Mouse (Mus musculus) midbrain, postnatal 0 days (tissue): ENCODE data around the gene Hrh2. TPM values are rescaled to one million over a fixed set of nuclear protein-coding genes. Genes with fewer than 3 reads are reported as not detected.

Experiments used
- ATAC-seq: fragments of 200-750 bp; cut with Nextera tagmentation; 2 replicates; pipeline ENCODE4 v1.8.0; 2017; ENCODE audit warnings: moderate number of reproducible peaks, mild to moderate bottlenecking, moderate TSS enrichment, moderate library complexity; ENCODE audit not compliant: low FRiP score
- DNase-seq: peaks from one replicate; pipeline ENCODE4 v3.0.0-alpha.2; 2015; ENCODE audit warnings: low spot score
- H3K27ac ChIP-seq: fragments of 300-500 bp; sonication (generic); 2 replicates; pipeline ENCODE4 v1.5.1; 2014; ENCODE audit warnings: low read depth, mild to moderate bottlenecking, low read length, mixed read lengths
- H3K27me3 ChIP-seq: fragments of 300-500 bp; sonication (generic); 2 replicates; pipeline ENCODE4 v1.6.1; 2014; ENCODE audit warnings: low read length, control low read depth, mixed read lengths; ENCODE audit not compliant: insufficient read depth
- H3K36me3 ChIP-seq: fragments of 300-500 bp; sonication (generic); 2 replicates; pipeline ENCODE4 v1.6.1; 2014; ENCODE audit warnings: low read length, control low read depth, mixed read lengths; ENCODE audit not compliant: insufficient read depth
- H3K4me1 ChIP-seq: fragments of 300-500 bp; sonication (generic); 2 replicates; pipeline ENCODE4 v1.6.1; 2014; ENCODE audit warnings: mild to moderate bottlenecking, control low read depth, antibody characterized with exemption, low read length, mixed read lengths; ENCODE audit not compliant: insufficient read depth
- H3K4me2 ChIP-seq: fragments of 300-500 bp; sonication (generic); 2 replicates; pipeline ENCODE4 v1.6.1; 2014; ENCODE audit warnings: low read depth, mild to moderate bottlenecking, low read length, mixed read lengths; ENCODE audit not compliant: poor library complexity, severe bottlenecking
- H3K4me3 ChIP-seq: fragments of 300-500 bp; sonication (generic); 2 replicates; pipeline ENCODE4 v1.5.1; 2014; ENCODE audit warnings: low read depth, mild to moderate bottlenecking, low read length, moderate library complexity
- H3K9ac ChIP-seq: fragments of 300-500 bp; sonication (generic); replicated peaks from 2 replicates; pipeline ENCODE4 v1.6.1; 2014; ENCODE audit warnings: mild to moderate bottlenecking, low read length, moderate library complexity, mixed read lengths; ENCODE audit not compliant: poor library complexity, severe bottlenecking
- H3K9me3 ChIP-seq: fragments of 300-500 bp; sonication (generic); 2 replicates; pipeline ENCODE4 v1.6.1; 2016; ENCODE audit warnings: low read length, control low read depth
- CTCF ChIP-seq: IDR thresholded peaks from 2 replicates; pipeline ENCODE4 v1.5.1; 2016; ENCODE audit warnings: antibody characterized with exemption, mild to moderate bottlenecking
- WGBS: fragments of 180-500 bp; shearing (Covaris S2); extraction: QIAGEN DNeasy Blood & Tissue Kit; methylation state at CpG from one replicate; pipeline ENCODE4 v1.1.7; 2014; 5-methylcytosine and 5-hydroxymethylcytosine counted together
- polyA plus RNA-seq: library from polyadenylated mRNA; unstranded; fragments of >200 nt; fragmentation: Nextera tagmentation; extraction: Ambion mirVana; gene quantifications from 2 replicates; pipeline ENCODE4 v1.2.1, GENCODE M21; 2015
- total RNA-seq: library from RNA; depleted of rRNA; stranded (reverse); fragments of >200 nt; gene quantifications from 2 replicates; pipeline ENCODE4 v1.2.3, GENCODE M21; 2014

Gene Hrh2
- total and polyA plus RNA-seq, 2 experiments from 2014 or later, result 1.2 to 2.0 TPM

- H3K4me3 ChIP-seq, result no peak overlapping the region
- H3K4me1 ChIP-seq, result no peaks in the 10 kb centered on the region
- H3K9me3 ChIP-seq, result no peaks in the 10 kb centered on the region
- no peak for ATAC-seq
- TF ChIP-seq CTCF, result no peak
- no peaks in the 10 kb centered on the region for H3K36me3 ChIP-seq
- H3K27me3 ChIP-seq, result no peaks in the 10 kb centered on the region
- no peak for DNase-seq
- no peak overlapping the region for H3K27ac ChIP-seq
- no peak overlapping the region for H3K9ac ChIP-seq
- 81% methylated on average over 2 of the region's 2 CpGs for WGBS
- no peak overlapping the region for H3K4me2 ChIP-seq
These were observed 14.6 kb upstream of the Hrh2 start for GRCm38 (mm10) chr13:54177346-54177745.

DNA sequence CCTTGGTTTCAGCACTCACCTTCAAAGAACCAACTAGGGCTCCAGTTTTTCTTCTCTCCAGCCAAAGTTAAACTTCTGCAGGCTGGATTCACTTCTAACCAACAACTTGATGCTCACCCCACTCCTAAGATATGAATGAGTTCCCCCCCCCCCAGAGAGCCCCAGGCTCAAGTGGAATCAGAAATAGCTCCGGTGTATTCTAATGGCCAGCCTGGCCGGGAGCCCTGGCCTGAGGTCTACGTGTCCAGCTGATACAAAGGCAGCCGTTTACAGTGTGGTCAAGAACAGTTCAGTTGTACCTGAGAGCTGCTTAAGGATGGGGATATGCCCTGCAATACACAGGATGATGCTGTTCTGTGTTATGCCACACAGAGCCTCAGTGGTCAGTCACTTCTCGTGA, 13.3 kb upstream of the Hrh2 start:
- WGBS, result 86% methylated on average over 5 of the region's 5 CpGs
- H3K27me3 ChIP-seq, result no peaks in the 10 kb centered on the region
- no peak overlapping the region for H3K4me2 ChIP-seq
- no peaks in the 10 kb centered on the region for H3K4me1 ChIP-seq
- no peak for DNase-seq
- ATAC-seq, result no peak
- no peaks in the 10 kb centered on the region for H3K9me3 ChIP-seq
- H3K36me3 ChIP-seq, result no peaks in the 10 kb centered on the region
- H3K4me3 ChIP-seq, result no peak overlapping the region
- no peak overlapping the region for H3K27ac ChIP-seq
- no peak for TF ChIP-seq CTCF
- no peak overlapping the region for H3K9ac ChIP-seq

GRCm38 (mm10) chr13:54179971-54180370, 12.0 kb upstream of the Hrh2 start:
- Histone ChIP-seq H3K4me3 (no peak overlapping the region), H3K9ac (no peak overlapping the region), H3K4me1 (no peaks in the 10 kb centered on the region), H3K4me2 (no peak overlapping the region), H3K36me3 (no peaks in the 10 kb centered on the region), H3K27ac (no peak overlapping the region), H3K9me3 (no peaks in the 10 kb centered on the region), H3K27me3 (no peaks in the 10 kb centered on the region)
- TF ChIP-seq CTCF, result no peak
- ATAC-seq, result no peak
- 90% methylated on average over 3 of the region's 3 CpGs for WGBS
- no peak for DNase-seq

GRCm38 (mm10) chr13:54180461-54180860, 11.5 kb upstream of the Hrh2 start:
- Histone ChIP-seq H3K27ac (no peak overlapping the region), H3K4me3 (no peak overlapping the region), H3K27me3 (no peaks in the 10 kb centered on the region), H3K4me2 (no peak overlapping the region), H3K4me1 (no peaks in the 10 kb centered on the region), H3K36me3 (no peaks in the 10 kb centered on the region), H3K9ac (no peak overlapping the region), H3K9me3 (no peaks in the 10 kb centered on the region)
- no peak for TF ChIP-seq CTCF
- no peak for ATAC-seq
- WGBS, result 49% methylated on average over 3 of the region's 3 CpGs
- no peak for DNase-seq

- WGBS, result 89% methylated on average over 6 of the region's 6 CpGs
- no peak for ATAC-seq
These were observed 10.6 kb upstream of the Hrh2 start for GRCm38 (mm10) chr13:54181318-54181717.

DNA sequence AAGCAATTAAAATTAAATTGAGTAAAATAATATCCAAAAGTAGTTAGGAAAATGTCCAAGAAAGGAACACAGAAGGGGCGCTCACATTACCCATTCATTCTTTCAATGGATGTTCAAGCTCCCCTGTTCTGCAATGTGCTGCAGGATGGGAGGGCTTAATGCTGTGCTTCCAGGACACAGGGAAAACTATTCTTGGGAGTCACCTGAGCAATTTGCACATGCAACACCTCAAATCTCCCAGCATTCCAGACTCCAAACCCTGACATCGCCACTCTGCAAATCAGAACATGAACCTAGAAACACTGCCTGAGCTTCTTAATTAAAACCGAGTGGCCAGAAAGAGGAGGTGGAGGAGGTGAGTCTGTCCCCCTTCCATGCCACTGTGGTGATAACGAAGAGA, 10.0 kb upstream of the Hrh2 start:
- H3K27me3 ChIP-seq, result no peaks in the 10 kb centered on the region
- H3K4me3 ChIP-seq, result no peak overlapping the region
- no peaks in the 10 kb centered on the region for H3K36me3 ChIP-seq
- no peak for TF ChIP-seq CTCF
- DNase-seq, result no peak
- H3K9me3 ChIP-seq, result no peaks in the 10 kb centered on the region
- no peaks in the 10 kb centered on the region for H3K4me1 ChIP-seq
- H3K9ac ChIP-seq, result no peak overlapping the region
- WGBS, result 97% methylated on average over 4 of the region's 4 CpGs
- no peak overlapping the region for H3K4me2 ChIP-seq
- ATAC-seq, result no peak
- H3K27ac ChIP-seq, result no peak overlapping the region

More at GRCm38 (mm10) chr13:54181318-54181717, 10.6 kb upstream of the Hrh2 start:
- no peak for TF ChIP-seq CTCF
- Histone ChIP-seq H3K4me2 (no peak overlapping the region), H3K9me3 (no peaks in the 10 kb centered on the region), H3K9ac (no peak overlapping the region), H3K36me3 (no peaks in the 10 kb centered on the region), H3K27me3 (no peaks in the 10 kb centered on the region), H3K4me1 (no peaks in the 10 kb centered on the region), H3K27ac (no peak overlapping the region), H3K4me3 (no peak overlapping the region)
- DNase-seq, result no peak
